Mouse (Mus musculus) kidney, adult 2 months (tissue): ENCODE data around the gene Tha1.

Experiments
- CTCF ChIP-seq: fragments of 200-500 bp; conservative IDR thresholded peaks from 2 replicates; pipeline ENCODE4 v1.5.1; 2011; ENCODE audit warnings: low read depth, mild to moderate bottlenecking, control low read depth, low read length, moderate library complexity, mixed read lengths; ENCODE audit not compliant: insufficient read depth, insufficient read length
- POLR2A ChIP-seq: fragments of 200-500 bp; IDR thresholded peaks from one replicate; pipeline ENCODE4 v1.6.1; 2011; ENCODE audit warnings: low read depth, low read length, control low read depth

DNA sequence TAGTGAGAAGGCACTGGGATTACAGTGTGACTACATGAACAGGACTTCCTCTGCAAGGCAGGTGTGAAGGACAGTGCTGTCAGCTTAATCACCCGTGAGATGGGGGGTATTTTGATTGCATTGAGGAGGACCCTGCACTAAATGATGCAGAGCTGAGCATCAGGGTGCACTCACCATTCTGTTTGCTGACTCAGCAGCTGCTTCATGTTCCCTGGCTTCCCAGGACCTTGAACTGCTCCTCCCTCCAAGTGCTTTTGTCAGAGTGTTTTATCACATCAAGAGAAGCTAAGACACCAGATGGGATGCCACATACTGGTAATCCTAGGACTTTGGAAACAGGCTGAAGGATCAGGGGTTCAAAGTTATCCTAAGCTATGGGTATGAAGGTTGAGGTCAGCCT lies 17.3 kb downstream of the Tha1 start:
- TF ChIP-seq CTCF (no peak), POLR2A (no peak)
